Comparison of ENCODE assay signal across 9 mouse cellular contexts in genomic region chr19:10947219-10947618, GRCm38 (mm10). TPM values are rescaled to one million over a fixed set of nuclear protein-coding genes. Genes with fewer than 3 reads are reported as not detected.
DNase-seq lines count a peak whose midpoint lies in the region; ATAC-seq and TF ChIP-seq lines count a peak whose summit lies in the region.
"Had no signal": no experiment of that assay in that cellular context is flagged by ENCODE, and none has a peak within 500 bp of the region (broad histone marks: within the 10 kb centered on the region; RNA-seq: fewer than 3 reads in every experiment).

No protein-coding gene starts in this region.

- peaks cover 43% of the 10 kb centered on the region for H3K36me3 ChIP-seq in embryonic facial prominence, embryonic 14.5 days (ENCODE audit: control insufficient read depth, insufficient read depth, low read length)
- peaks cover 42% of the 10 kb centered on the region for H3K36me3 ChIP-seq in limb, embryonic 12.5 days
- peaks cover 41% of the 10 kb centered on the region for H3K36me3 ChIP-seq in neural tube, embryonic 13.5 days

- H3K4me3 ChIP-seq in layer of hippocampus, adult 2 months: peak overlapping the region; percentile 19; the same call in 1 of the 2 replicates
- H3K4me3 ChIP-seq in embryonic facial prominence, embryonic 14.5 days (ENCODE audit: low read depth, low read length): peak overlapping the region; percentile 56
- H3K4me3 ChIP-seq in limb, embryonic 12.5 days (replicated peaks): peak overlapping the region; percentile 79
- H3K4me3 ChIP-seq in neural tube, embryonic 13.5 days: peak overlapping the region; percentile 74

- peaks cover 16% of the 10 kb centered on the region for H3K4me1 ChIP-seq in embryonic facial prominence, embryonic 14.5 days (ENCODE audit: control insufficient read depth, insufficient read depth, low read length)
- peaks cover 22% of the 10 kb centered on the region for H3K4me1 ChIP-seq in limb, embryonic 12.5 days (replicated peaks)
- peaks cover 37% of the 10 kb centered on the region for H3K4me1 ChIP-seq in neural tube, embryonic 13.5 days (replicated peaks)

- DNase-seq in layer of hippocampus, adult 2 months (ENCODE audit: low spot score in 2 of 2): no peak
- DNase-seq in layer of hippocampus, adult 8-10 months (ENCODE audit: low spot score in 2 of 2): no peak
- no peak for DNase-seq in embryonic facial prominence, embryonic 14.5 days (ENCODE audit: low spot score)
- DNase-seq in left cerebral cortex, adult 9 months (ENCODE audit: low spot score in 2 of 2): no peak
- DNase-seq in adrenal gland, postnatal 10 days: no peak
- no peak for DNase-seq in layer of hippocampus, adult 9-10 months (ENCODE audit: low spot score)

- H3K27ac ChIP-seq in layer of hippocampus, adult 2 months: no peak overlapping the region
- H3K27ac ChIP-seq in embryonic facial prominence, embryonic 14.5 days (replicated peaks; ENCODE audit: low read depth, low read length): no peak overlapping the region
- H3K27ac ChIP-seq in limb, embryonic 12.5 days: no peak overlapping the region
- H3K27ac ChIP-seq in neural tube, embryonic 13.5 days (replicated peaks): no peak overlapping the region

- no peak for ATAC-seq in embryonic facial prominence, embryonic 14.5 days (ENCODE audit: low read depth)
- ATAC-seq in limb, embryonic 12.5 days (ENCODE audit: insufficient number of reproducible peaks, insufficient read depth, low FRiP score, low TSS enrichment, low read depth): no peak
- no peak for ATAC-seq in neural tube, embryonic 13.5 days (ENCODE audit: low read depth)

- peak overlapping the region; percentile 89 for H3K4me2 ChIP-seq in embryonic facial prominence, embryonic 14.5 days (ENCODE audit: low read depth, low read length)
- peak overlapping the region; percentile 100 for H3K4me2 ChIP-seq in limb, embryonic 12.5 days
- H3K4me2 ChIP-seq in neural tube, embryonic 13.5 days: peak overlapping the region; percentile 100

- WGBS in embryonic facial prominence, embryonic 14.5 days: 86% methylated on average over 5 of the region's 5 CpGs
- WGBS in limb, embryonic 12.5 days: 78% methylated on average over 5 of the region's 5 CpGs
- WGBS in neural tube, embryonic 13.5 days: 93% methylated on average over 5 of the region's 5 CpGs

- peak overlapping the region; percentile 83 for H3K9ac ChIP-seq in embryonic facial prominence, embryonic 14.5 days (ENCODE audit: low read depth, low read length)
- H3K9ac ChIP-seq in limb, embryonic 12.5 days (replicated peaks): peak overlapping the region; percentile 88
- H3K9ac ChIP-seq in neural tube, embryonic 13.5 days: peak overlapping the region; percentile 88

- H3K9me3 ChIP-seq in embryonic facial prominence, embryonic 14.5 days (ENCODE audit: control insufficient read depth, low read length): no peaks in the 10 kb centered on the region
- no peaks in the 10 kb centered on the region for H3K9me3 ChIP-seq in limb, embryonic 12.5 days
- no peaks in the 10 kb centered on the region for H3K9me3 ChIP-seq in neural tube, embryonic 13.5 days

- no peaks in the 10 kb centered on the region for H3K27me3 ChIP-seq in embryonic facial prominence, embryonic 14.5 days (replicated peaks; ENCODE audit: control insufficient read depth, insufficient read depth, low read length)
- no peaks in the 10 kb centered on the region for H3K27me3 ChIP-seq in limb, embryonic 12.5 days
- no peaks in the 10 kb centered on the region for H3K27me3 ChIP-seq in neural tube, embryonic 13.5 days

- TF ChIP-seq CTCF in layer of hippocampus, adult 2 months (conservative IDR thresholded peaks at IDR 0.05): no peak

RNA-seq across cellular contexts. Expression of gene Ccdc86, which starts 1.8 kb away (rescaled TPM):
- 1 to 10 TPM; 7.9 to 9.7 TPM for total RNA-seq in layer of hippocampus, adult 2 months (2021)
- total RNA-seq in layer of hippocampus, adult 8-10 months (2022): 10 to 100 TPM in 2 of 4 experiments, 1 to 10 TPM in 2; 8.1 to 10.5 (median 9.8) TPM
- 22.4 and 25.2 TPM in 2 replicates for polyA plus RNA-seq in embryonic facial prominence, embryonic 14.5 days (2014; fragmentation: Nextera tagmentation; extraction: Ambion mirVana)
- polyA plus RNA-seq in limb, embryonic 12.5 days (2016; fragmentation: Nextera tagmentation; extraction: Ambion mirVana): 33.2 and 33.9 TPM in 2 replicates
- 14.6 and 15.3 TPM in 2 replicates for polyA plus RNA-seq in neural tube, embryonic 13.5 days (2015; fragmentation: Nextera tagmentation; extraction: Ambion mirVana)
- 10 to 100 TPM; 11.2 to 14.4 TPM for total RNA-seq in adrenal gland, postnatal 10 days (2021)

RNA-seq across cellular contexts. Expression of gene Ptgdr2, which starts 10.3 kb away (rescaled TPM):
- under 1 TPM in 1 of 2 experiments, not detected in 1; 0.25 TPM for total RNA-seq in layer of hippocampus, adult 2 months (2021)
- total RNA-seq in layer of hippocampus, adult 8-10 months (2022): under 1 TPM in 2 of 4 experiments, not detected in 2; 0.16 to 0.35 TPM
- 0.08 and 0.20 TPM in 2 replicates for polyA plus RNA-seq in embryonic facial prominence, embryonic 14.5 days (2014; fragmentation: Nextera tagmentation; extraction: Ambion mirVana)
- polyA plus RNA-seq in limb, embryonic 12.5 days (2016; fragmentation: Nextera tagmentation; extraction: Ambion mirVana): 0.10 TPM in 1 of 2 replicates, not detected in the other
- polyA plus RNA-seq in neural tube, embryonic 13.5 days (2015; fragmentation: Nextera tagmentation; extraction: Ambion mirVana): not detected in 2 replicates
- total RNA-seq in adrenal gland, postnatal 10 days (2021): not detected

RNA-seq across cellular contexts. Expression of gene Zp1, which starts 26.8 kb away (rescaled TPM):
- total RNA-seq in layer of hippocampus, adult 2 months (2021): not detected
- not detected for total RNA-seq in layer of hippocampus, adult 8-10 months (2022)
- polyA plus RNA-seq in embryonic facial prominence, embryonic 14.5 days (2014; fragmentation: Nextera tagmentation; extraction: Ambion mirVana): 0.17 TPM in 1 of 2 replicates, not detected in the other
- polyA plus RNA-seq in limb, embryonic 12.5 days (2016; fragmentation: Nextera tagmentation; extraction: Ambion mirVana): not detected in 2 replicates
- polyA plus RNA-seq in neural tube, embryonic 13.5 days (2015; fragmentation: Nextera tagmentation; extraction: Ambion mirVana): not detected in 2 replicates
- total RNA-seq in adrenal gland, postnatal 10 days (2021): not detected

RNA-seq across cellular contexts. Expression of gene Ms4a10, which starts 27.3 kb away (rescaled TPM):
- not detected for total RNA-seq in layer of hippocampus, adult 2 months (2021)
- total RNA-seq in layer of hippocampus, adult 8-10 months (2022): not detected
- 0.53 and 0.89 TPM in 2 replicates for polyA plus RNA-seq in embryonic facial prominence, embryonic 14.5 days (2014; fragmentation: Nextera tagmentation; extraction: Ambion mirVana)
- polyA plus RNA-seq in limb, embryonic 12.5 days (2016; fragmentation: Nextera tagmentation; extraction: Ambion mirVana): not detected in 2 replicates
- not detected in 2 replicates for polyA plus RNA-seq in neural tube, embryonic 13.5 days (2015; fragmentation: Nextera tagmentation; extraction: Ambion mirVana)
- total RNA-seq in adrenal gland, postnatal 10 days (2021): 1 to 10 TPM; 2.8 to 3.9 TPM
- polyA plus RNA-seq: frontal cortex, adult 2 months had no signal

RNA-seq across cellular contexts. Expression of gene Ms4a15, which starts 45.8 kb away (rescaled TPM):
- not detected for total RNA-seq in layer of hippocampus, adult 2 months (2021)
- total RNA-seq in layer of hippocampus, adult 8-10 months (2022): not detected
- not detected in 2 replicates for polyA plus RNA-seq in embryonic facial prominence, embryonic 14.5 days (2014; fragmentation: Nextera tagmentation; extraction: Ambion mirVana)
- not detected in 2 replicates for polyA plus RNA-seq in limb, embryonic 12.5 days (2016; fragmentation: Nextera tagmentation; extraction: Ambion mirVana)
- not detected in 2 replicates for polyA plus RNA-seq in neural tube, embryonic 13.5 days (2015; fragmentation: Nextera tagmentation; extraction: Ambion mirVana)
- total RNA-seq in adrenal gland, postnatal 10 days (2021): not detected

Comparison
In these comparisons a context has a peak if more than half of its experiments do, and no peak if none do; other contexts are left out.
1. H3K4me3 ChIP-seq: peak in every context shown above with its lines; median percentile 79 in limb, embryonic 12.5 days; 74 in neural tube, embryonic 13.5 days; 56 in embryonic facial prominence, embryonic 14.5 days; 19 in layer of hippocampus, adult 2 months.